Mouse (Mus musculus) ES-Bruce4 (cell line): ENCODE results near the gene Wdpcp. TPM values are rescaled to one million over a fixed set of nuclear protein-coding genes. Genes with fewer than 3 reads are reported as not detected.

Source experiments
- H3K27ac ChIP-seq: 2 replicates; pipeline ENCODE4 v1.5.1; 2012; ENCODE audit warnings: low read length, inconsistent platforms; ENCODE audit not compliant: insufficient read depth
- H3K27me3 ChIP-seq: 2 replicates; pipeline ENCODE4 v1.6.1; 2012; ENCODE audit warnings: mild to moderate bottlenecking, low read length, inconsistent platforms; ENCODE audit not compliant: control insufficient read depth, poor library complexity, insufficient read depth, severe bottlenecking
- H3K36me3 ChIP-seq: 2 replicates; pipeline ENCODE4 v1.6.1; 2012; ENCODE audit warnings: inconsistent platforms, mild to moderate bottlenecking, low read length, moderate library complexity; ENCODE audit not compliant: control insufficient read depth, poor library complexity, insufficient read depth, severe bottlenecking
- H3K4me1 ChIP-seq: one replicate; pipeline ENCODE4 v1.8.1; 2011; ENCODE audit warnings: low read length; ENCODE audit not compliant: control insufficient read depth, insufficient read depth
- H3K4me3 ChIP-seq: 2 replicates; pipeline ENCODE4 v1.5.1; 2011; ENCODE audit warnings: low read depth, mild to moderate bottlenecking, low read length
- H3K9ac ChIP-seq: 2 replicates; pipeline ENCODE4 v1.6.1; 2012; ENCODE audit warnings: low read depth, mild to moderate bottlenecking, inconsistent platforms; ENCODE audit not compliant: poor library complexity, severe bottlenecking
- H3K9me3 ChIP-seq: replicated peaks from 2 replicates; pipeline ENCODE4 v1.6.1; 2012; ENCODE audit warnings: mild to moderate bottlenecking, low read length, inconsistent platforms; ENCODE audit not compliant: control insufficient read depth, poor library complexity, insufficient read depth, severe bottlenecking
- CTCF ChIP-seq: IDR thresholded peaks from one replicate; pipeline ENCODE4 v1.8.1; 2011; ENCODE audit warnings: low read depth, low read length
- EP300 ChIP-seq: IDR thresholded peaks from 2 replicates; pipeline ENCODE4 v1.6.1; 2011; ENCODE audit warnings: low read depth, low read length; ENCODE audit not compliant: insufficient read depth
- POLR2A ChIP-seq: IDR thresholded peaks from one replicate; pipeline ENCODE4 v1.8.1; 2011; ENCODE audit warnings: low read length; ENCODE audit not compliant: insufficient read depth
- polyA plus RNA-seq: library from polyadenylated mRNA; stranded (reverse); fragments of >200 nt; gene quantifications from 2 replicates; pipeline ENCODE4 v1.2.4, GENCODE M21; 2011; ENCODE audit warnings: low read depth; ENCODE audit not compliant: missing spikeins, insufficient read depth, insufficient read length

Wdpcp gene
- polyA plus RNA-seq, 1 experiment: 1.7 TPM

DNA sequence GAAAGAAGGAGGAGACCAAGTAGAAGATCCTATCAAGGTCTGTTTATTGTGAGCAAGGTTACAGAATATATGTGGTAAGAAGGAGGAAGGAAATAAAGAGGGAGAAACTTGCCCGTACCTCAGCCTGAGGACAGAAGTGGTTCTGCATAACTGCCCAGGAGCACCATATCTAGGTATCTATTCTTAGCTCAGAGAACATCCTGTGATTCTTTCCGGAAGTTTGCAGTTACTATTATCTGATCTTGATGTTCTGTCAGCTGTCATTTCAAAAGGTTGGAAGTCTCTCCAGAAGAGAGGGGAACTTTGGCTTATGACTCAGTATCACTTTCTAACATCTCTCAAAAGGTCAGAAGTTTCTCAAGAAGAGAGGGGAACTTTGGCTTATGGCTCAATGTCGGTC is 216.8 kb downstream of the Wdpcp start:
- TF ChIP-seq EP300: no peak
- TF ChIP-seq CTCF: no peak
- TF ChIP-seq POLR2A: no peak
- 0 out of 2 replicates have a peak, but pooled peaks cover 2% of the 10 kb centered on the region for H3K9me3 ChIP-seq
- H3K27me3 ChIP-seq: no peaks in the 10 kb centered on the region
- no peak overlapping the region for H3K4me3 ChIP-seq
- H3K9ac ChIP-seq: no peak overlapping the region
- no peak overlapping the region for H3K27ac ChIP-seq
- H3K4me1 ChIP-seq: no peaks in the 10 kb centered on the region
- no peaks in the 10 kb centered on the region for H3K36me3 ChIP-seq

DNA sequence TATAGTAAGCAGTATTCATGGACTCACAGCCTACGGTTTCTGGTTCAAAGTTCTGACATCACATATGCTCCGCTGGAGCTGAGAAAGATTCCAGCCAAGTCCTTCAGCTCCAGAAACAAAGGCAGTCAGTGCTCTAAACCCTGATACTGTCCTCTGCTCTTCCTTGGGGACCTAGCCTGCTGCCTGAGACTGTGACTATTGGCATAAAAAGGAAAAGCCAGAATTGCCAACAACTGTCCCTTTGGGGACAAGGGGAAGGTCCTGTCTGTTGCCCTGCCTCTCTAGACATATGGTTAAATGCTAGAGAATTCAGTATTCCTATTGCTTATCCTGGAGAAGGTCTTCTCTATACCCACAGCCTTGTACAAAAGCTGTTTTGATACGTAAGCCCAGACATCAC is 252.9 kb downstream of the Wdpcp start:
- Histone ChIP-seq H3K9ac (no peak overlapping the region), H3K27me3 (no peaks in the 10 kb centered on the region), H3K4me3 (no peak overlapping the region), H3K9me3 (no peaks in the 10 kb centered on the region), H3K4me1 (no peaks in the 10 kb centered on the region), H3K36me3 (no peaks in the 10 kb centered on the region), H3K27ac (no peak overlapping the region)
- TF ChIP-seq POLR2A (no peak), CTCF (no peak), EP300 (no peak)

DNA sequence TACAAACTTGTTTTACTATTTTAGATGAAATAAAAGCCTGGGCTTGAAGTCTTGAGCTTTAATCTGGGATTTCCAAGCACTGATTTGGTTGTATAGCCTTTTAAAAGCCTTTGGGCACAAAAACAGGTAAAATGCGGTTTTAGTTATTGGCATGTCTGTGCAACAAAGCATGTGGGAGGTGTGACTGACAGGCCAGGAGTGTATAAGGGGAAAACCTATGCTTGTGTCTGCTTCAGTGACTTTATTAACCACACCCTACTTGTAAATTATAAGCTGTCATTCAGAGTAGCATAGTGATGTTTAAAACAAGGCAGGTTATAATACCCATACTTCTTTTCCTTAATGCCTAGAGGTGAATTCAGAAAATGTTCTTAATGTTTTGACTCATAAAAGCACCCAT is 254.5 kb downstream of the Wdpcp start:
- Histone ChIP-seq H3K27me3 (no peaks in the 10 kb centered on the region), H3K4me3 (no peak overlapping the region), H3K9me3 (no peaks in the 10 kb centered on the region), H3K27ac (no peak overlapping the region), H3K9ac (no peak overlapping the region), H3K36me3 (no peaks in the 10 kb centered on the region), H3K4me1 (no peaks in the 10 kb centered on the region)
- no peak for TF ChIP-seq EP300
- no peak for TF ChIP-seq CTCF
- TF ChIP-seq POLR2A: no peak

DNA sequence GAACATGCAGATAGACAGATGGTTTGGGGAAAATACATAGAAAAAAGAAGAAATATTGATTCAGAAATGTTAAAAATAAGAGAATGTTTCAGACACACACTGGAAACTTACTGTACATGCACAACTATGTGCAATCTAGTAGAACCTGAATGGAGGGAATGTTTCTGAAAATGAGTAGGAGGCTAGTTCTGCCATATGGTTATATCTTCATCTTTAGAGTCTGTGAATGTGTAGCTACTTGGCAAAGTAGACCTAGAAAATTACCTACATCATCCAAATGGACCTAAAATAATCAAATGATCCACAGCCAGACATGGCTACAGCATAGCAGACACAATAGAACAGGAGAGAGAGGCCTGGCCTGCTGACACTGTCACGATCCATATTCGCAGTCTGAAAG is 275.0 kb downstream of the Wdpcp start:
- Histone ChIP-seq H3K4me1 (no peaks in the 10 kb centered on the region), H3K27me3 (no peaks in the 10 kb centered on the region), H3K36me3 (no peaks in the 10 kb centered on the region), H3K4me3 (no peak overlapping the region), H3K9ac (no peak overlapping the region), H3K9me3 (no peaks in the 10 kb centered on the region), H3K27ac (no peak overlapping the region)
- TF ChIP-seq EP300: no peak

DNA sequence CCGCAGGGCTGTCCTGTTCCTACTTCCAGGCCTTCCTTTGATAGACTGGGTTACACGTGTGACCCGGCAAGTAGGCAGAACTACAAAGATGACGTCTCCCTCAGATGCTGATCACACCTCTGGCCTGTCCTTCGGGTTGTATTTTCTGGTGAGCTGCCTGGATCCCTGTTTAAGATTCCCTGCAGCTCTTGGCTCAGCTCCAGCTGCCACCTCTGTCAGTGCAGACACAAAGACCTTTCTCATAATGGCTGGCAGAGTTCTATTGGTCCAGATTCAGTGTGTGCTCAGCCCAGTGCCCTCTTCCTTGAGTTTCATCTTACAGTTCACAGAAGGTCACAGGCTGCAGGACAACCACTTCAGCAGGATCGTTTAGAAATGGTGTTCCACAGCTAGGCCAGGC is 292.0 kb downstream of the Wdpcp start:
- H3K9me3 ChIP-seq: no peaks in the 10 kb centered on the region
- no peak overlapping the region for H3K9ac ChIP-seq
- peaks cover 3% of the 10 kb centered on the region for H3K4me1 ChIP-seq
- H3K36me3 ChIP-seq: no peaks in the 10 kb centered on the region
- H3K27me3 ChIP-seq: no peaks in the 10 kb centered on the region
- H3K4me3 ChIP-seq: no peak overlapping the region
- TF ChIP-seq POLR2A: no peak
- TF ChIP-seq CTCF: no peak
- no peak for TF ChIP-seq EP300
- no peak overlapping the region for H3K27ac ChIP-seq

DNA sequence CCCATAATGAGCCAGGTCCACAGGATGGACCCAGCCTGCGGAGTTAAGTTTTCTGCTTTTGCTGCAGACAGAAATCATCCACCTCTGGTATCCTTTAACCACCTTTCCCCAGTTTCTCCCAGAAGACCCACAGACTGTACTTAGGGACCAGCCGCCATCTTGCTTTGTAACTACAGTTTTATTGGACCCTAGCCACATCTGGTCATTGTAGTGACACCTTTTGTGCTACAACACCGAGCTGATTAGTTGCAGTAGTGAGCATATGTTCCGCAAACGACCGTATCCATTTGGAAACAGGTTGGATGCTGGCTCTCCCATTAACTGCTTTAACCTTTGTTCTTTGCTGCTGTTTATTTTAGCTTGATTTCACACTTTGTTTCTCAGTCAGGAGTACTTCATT is 292.5 kb downstream of the Wdpcp start:
- Histone ChIP-seq H3K27me3 (no peaks in the 10 kb centered on the region), H3K4me1 (peaks cover 3% of the 10 kb centered on the region), H3K9ac (no peak overlapping the region), H3K9me3 (no peaks in the 10 kb centered on the region), H3K4me3 (no peak overlapping the region), H3K36me3 (no peaks in the 10 kb centered on the region), H3K27ac (no peak overlapping the region)
- TF ChIP-seq CTCF (no peak), POLR2A (no peak)

DNA sequence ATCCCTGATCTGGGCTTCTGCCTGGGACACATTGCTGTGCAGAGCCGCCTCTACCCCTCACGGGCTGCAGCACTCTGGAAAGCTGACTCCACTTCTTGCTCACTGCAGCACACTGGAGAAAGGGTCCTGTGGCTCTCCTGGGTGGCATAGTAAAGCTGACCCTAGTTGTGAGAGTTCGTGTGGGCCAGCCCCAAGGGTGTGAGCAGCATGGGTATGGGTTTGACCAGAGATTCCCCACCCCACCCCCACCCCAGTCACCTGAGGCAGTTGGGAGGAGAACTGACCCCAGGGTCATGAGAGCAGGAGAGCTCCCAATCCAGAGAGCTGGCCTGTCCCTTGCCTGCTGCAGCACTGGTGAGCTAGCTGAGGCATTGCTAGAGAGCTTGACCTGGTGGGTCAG is 296.6 kb downstream of the Wdpcp start:
- TF ChIP-seq EP300 (no peak), POLR2A (no peak), CTCF (no peak)
- no peak overlapping the region for H3K9ac ChIP-seq
- no peaks in the 10 kb centered on the region for H3K9me3 ChIP-seq
- no peak overlapping the region for H3K4me3 ChIP-seq
- peaks cover 3% of the 10 kb centered on the region for H3K4me1 ChIP-seq
- no peak overlapping the region for H3K27ac ChIP-seq
- H3K36me3 ChIP-seq: no peaks in the 10 kb centered on the region
- no peaks in the 10 kb centered on the region for H3K27me3 ChIP-seq
